Mouse (Mus musculus) forebrain, embryonic 14.5 days (tissue): Measurements from ENCODE around the gene Morf4l2. TPM values are rescaled to one million over a fixed set of nuclear protein-coding genes. Genes with fewer than 3 reads are reported as not detected.
"Not testable (repeated sequence)": the region's sequence is repeated elsewhere in the genome, so short reads cannot be mapped to it uniquely, and the experiment has no call there.

Source experiments
- ATAC-seq: fragments of 200-750 bp; cut with Nextera tagmentation; 2 replicates; pipeline ENCODE4 v1.8.0; 2017; ENCODE audit warnings: mild to moderate bottlenecking, moderate library complexity
- DNase-seq: peaks from one replicate; pipeline ENCODE4 v3.0.0-alpha.2; 2015; ENCODE audit warnings: low spot score
- H3K27ac ChIP-seq: fragments of 300-500 bp; sonication (generic); 2 replicates; pipeline ENCODE4 v1.5.1; 2014; ENCODE audit warnings: low read depth, mild to moderate bottlenecking, control low read depth, low read length, moderate library complexity
- H3K27me3 ChIP-seq: fragments of 300-500 bp; sonication (generic); replicated peaks from 2 replicates; pipeline ENCODE4 v1.6.1; 2014; ENCODE audit warnings: low read length, control low read depth, mixed read lengths; ENCODE audit not compliant: control insufficient read depth, insufficient read depth
- H3K36me3 ChIP-seq: fragments of 300-500 bp; sonication (generic); 2 replicates; pipeline ENCODE4 v1.6.1; 2014; ENCODE audit warnings: low read length, control low read depth; ENCODE audit not compliant: control insufficient read depth, insufficient read depth
- H3K4me1 ChIP-seq: fragments of 300-500 bp; sonication (generic); 2 replicates; pipeline ENCODE4 v1.6.1; 2014; ENCODE audit warnings: antibody characterized with exemption, low read length, control low read depth; ENCODE audit not compliant: control insufficient read depth, insufficient read depth
- H3K4me2 ChIP-seq: fragments of 300-500 bp; sonication (generic); 2 replicates; pipeline ENCODE4 v1.6.1; 2014; ENCODE audit warnings: mild to moderate bottlenecking, control low read depth, low read length
- H3K4me3 ChIP-seq: fragments of 300-500 bp; sonication (generic); 2 replicates; pipeline ENCODE4 v1.5.1; 2014; ENCODE audit warnings: low read depth, low read length, control low read depth
- H3K9ac ChIP-seq: fragments of 300-500 bp; sonication (generic); 2 replicates; pipeline ENCODE4 v1.6.1; 2014; ENCODE audit warnings: mild to moderate bottlenecking, low read length, control low read depth, moderate library complexity
- H3K9me3 ChIP-seq: fragments of 300-500 bp; sonication (generic); replicated peaks from 2 replicates; pipeline ENCODE4 v1.6.1; 2016; ENCODE audit warnings: low read length, control low read depth, mixed read lengths; ENCODE audit not compliant: control insufficient read depth
- WGBS: fragments of 180-500 bp; shearing (Covaris S2); extraction: QIAGEN DNeasy Blood & Tissue Kit; methylation state at CpG from one replicate; pipeline ENCODE4 v1.1.7; 2014; 5-methylcytosine and 5-hydroxymethylcytosine counted together
- polyA plus RNA-seq: library from polyadenylated mRNA; unstranded; fragments of >200 nt; fragmentation: Nextera tagmentation; extraction: Ambion mirVana; gene quantifications from 2 replicates; pipeline ENCODE4 v1.2.1, GENCODE M21; 2014

Gene Morf4l2
- polyA plus RNA-seq, 1 experiment from 2014 or later, result 633 TPM

DNA sequence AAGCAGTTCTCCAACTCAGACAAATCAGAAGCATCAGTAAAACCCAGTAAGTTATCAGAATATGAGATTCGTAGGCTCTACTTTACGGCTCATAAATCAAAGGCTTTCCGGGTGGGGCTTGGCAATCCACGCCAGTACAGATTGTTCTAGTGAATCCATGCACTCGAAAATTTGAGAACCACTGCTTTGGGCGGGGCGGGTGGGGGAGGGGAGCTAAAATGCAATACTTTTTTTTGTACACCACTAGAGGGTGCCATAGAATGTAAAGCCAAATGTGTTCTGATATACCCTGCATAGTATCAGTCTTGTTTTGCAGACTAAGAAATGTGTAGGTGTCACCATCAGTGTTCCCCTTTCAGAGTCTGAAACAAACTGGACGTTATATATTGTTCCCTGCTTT lies 1.2 kb upstream of the Morf4l2 start:
- Histone ChIP-seq H3K27ac (no peak overlapping the region), H3K9ac (no peak overlapping the region), H3K9me3 (no peaks in the 10 kb centered on the region), H3K4me3 (no peak overlapping the region), H3K27me3 (no peaks in the 10 kb centered on the region), H3K4me2 (no peak overlapping the region), H3K4me1 (no peaks in the 10 kb centered on the region), H3K36me3 (no peaks in the 10 kb centered on the region)
- peak; percentile 19 for DNase-seq
- no peak for ATAC-seq
- 76% methylated on average over 8 of the region's 8 CpGs for WGBS

DNA sequence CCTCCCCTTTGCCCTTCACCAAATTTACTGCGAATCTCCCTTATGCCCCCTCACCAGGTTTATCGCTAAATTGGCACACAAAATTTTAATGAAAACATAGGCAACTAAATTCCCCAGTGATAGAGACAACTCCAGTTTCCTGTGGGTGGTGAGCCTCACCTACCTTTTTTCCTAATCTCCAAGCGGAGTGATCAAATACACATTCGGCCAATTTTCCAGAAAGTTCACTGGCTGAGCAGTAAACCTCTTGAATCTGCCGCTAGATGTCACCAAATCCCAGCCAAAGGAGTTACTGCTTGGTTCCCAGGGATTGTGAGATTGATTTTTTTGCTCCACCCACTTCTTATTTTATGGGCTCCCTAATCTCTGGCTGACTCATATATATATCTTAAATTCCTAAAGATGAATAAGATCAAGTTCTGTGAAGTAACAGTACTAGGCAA lies 808 bp downstream of the Morf4l2 start:
- ATAC-seq, result no peak
- Histone ChIP-seq H3K4me2 (peak overlapping the region; percentile 56), H3K27me3 (no peaks in the 10 kb centered on the region), H3K4me3 (peak overlapping the region; percentile 52), H3K9ac (peak overlapping the region; percentile 52), H3K27ac (peak overlapping the region; percentile 86; the same call in 1 of the 2 replicates), H3K36me3 (0 out of 2 replicates have a peak, but pooled peaks cover 3% of the 10 kb centered on the region), H3K9me3 (no peaks in the 10 kb centered on the region), H3K4me1 (peaks cover 7% of the 10 kb centered on the region; the same call in 1 of the 2 replicates)
- WGBS, result 42% methylated on average over 5 of the region's 5 CpGs
- DNase-seq, result peak; percentile 86

DNA sequence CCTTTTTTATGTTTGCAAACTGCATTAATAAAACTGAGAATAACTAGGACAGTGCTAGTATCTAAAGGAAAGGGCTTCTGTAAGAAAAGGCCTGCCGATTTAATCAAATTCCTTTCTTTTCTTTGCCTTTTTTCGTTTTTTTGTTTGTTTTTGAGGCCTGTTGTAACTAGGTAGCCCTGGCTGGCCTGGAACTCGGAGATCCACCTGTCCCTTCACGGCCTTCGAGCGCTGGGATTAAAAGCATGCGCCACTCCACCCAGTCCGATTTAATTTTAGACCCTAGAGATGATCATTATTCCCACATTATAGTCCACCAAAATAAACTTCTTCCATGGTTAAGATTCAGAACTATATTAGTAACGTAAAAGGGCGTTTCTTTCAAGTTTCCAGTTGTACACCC lies 1.2 kb downstream of the Morf4l2 start:
- Histone ChIP-seq H3K27ac (peak overlapping the region; percentile 86; the same call in 1 of the 2 replicates), H3K4me1 (peaks cover 7% of the 10 kb centered on the region; the same call in 1 of the 2 replicates), H3K27me3 (no peaks in the 10 kb centered on the region), H3K9ac (peak overlapping the region; percentile 52), H3K36me3 (0 out of 2 replicates have a peak, but pooled peaks cover 3% of the 10 kb centered on the region), H3K9me3 (no peaks in the 10 kb centered on the region), H3K4me3 (peak overlapping the region; percentile 52), H3K4me2 (peak overlapping the region; percentile 56)
- ATAC-seq (no peak), DNase-seq (no peak)
- 40% methylated on average over 10 of the region's 10 CpGs for WGBS

DNA sequence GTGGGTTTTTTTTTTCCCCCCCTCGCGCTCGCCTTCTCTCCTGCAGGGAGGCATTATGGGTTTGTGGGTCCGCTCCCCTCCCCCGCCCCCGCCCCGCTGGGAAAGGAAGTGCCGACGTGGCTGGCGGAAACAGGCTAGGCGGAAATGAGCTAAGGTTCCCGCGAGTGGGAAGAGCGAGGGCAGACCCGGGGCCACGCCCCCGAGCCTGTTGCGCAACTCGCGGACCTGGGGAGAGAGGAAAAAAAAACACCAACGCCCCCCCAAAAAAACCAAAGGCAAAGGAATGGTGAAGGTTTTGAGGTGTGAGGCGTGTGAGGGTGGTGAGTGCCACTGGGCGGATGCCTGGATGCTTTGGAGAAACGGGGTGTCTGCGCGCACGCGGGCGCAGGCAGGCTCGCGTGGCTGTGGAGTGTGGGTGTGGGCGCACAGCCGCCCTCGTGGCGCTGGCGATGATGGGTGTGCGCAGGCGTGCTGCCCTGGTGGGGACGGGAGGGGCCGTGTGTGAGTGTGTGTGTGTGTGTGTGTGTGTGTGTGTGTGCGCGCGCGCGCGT lies 1.8 kb downstream of the Morf4l2 start:
- peak overlapping the region; percentile 86 for H3K27ac ChIP-seq
- DNase-seq (peak; percentile 78), ATAC-seq (peak; percentile 76)
- no peaks in the 10 kb centered on the region for H3K27me3 ChIP-seq
- no peaks in the 10 kb centered on the region for H3K9me3 ChIP-seq
- H3K4me1 ChIP-seq, result peaks cover 7% of the 10 kb centered on the region; the same call in 1 of the 2 replicates
- H3K36me3 ChIP-seq, result 0 out of 2 replicates have a peak, but pooled peaks cover 3% of the 10 kb centered on the region
- 36% methylated on average over 46 of the region's 46 CpGs for WGBS
- peak overlapping the region; percentile 52 for H3K4me3 ChIP-seq
- H3K4me2 ChIP-seq, result peak overlapping the region; percentile 56
- H3K9ac ChIP-seq, result peak overlapping the region; percentile 52

DNA sequence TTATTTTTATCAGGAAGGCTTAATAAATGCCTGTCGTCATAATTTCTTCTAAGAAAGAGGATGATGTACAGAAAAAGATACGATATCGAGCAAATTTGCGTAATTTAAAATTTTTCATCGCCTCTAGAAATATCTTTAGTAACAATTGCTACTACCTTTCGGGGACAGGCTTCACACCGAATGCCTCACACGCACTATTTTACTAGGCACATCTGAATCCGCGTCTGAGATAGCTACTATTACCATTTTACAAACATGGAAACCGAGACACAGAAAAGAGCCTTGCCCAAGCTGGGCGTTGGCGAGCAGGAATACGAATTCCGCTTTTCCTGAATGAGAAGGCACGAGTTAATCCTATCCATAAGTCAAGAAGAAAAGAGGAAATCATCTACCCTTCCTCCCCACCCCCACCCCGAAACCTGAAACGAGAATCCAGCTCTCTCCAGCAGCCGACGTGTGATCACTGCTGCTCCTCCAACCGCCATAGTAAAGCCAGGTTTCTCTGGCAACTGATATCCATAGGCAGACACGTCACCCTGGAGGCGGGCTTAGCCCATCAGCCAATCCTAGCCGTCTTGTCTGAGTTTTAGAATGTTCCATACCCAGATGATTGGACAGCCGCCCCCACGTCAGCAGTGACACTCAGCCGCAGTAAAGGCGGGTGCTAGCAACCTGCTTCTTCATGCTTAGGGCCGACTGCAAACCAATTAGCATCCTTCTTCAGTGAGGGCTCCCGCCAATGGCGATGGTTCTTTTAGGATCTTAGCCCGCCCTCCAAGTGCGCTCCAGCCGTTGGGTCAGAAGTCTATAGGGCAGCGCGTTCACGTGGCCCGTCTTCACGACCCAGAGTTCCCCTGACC lies 2.5 kb downstream of the Morf4l2 start:
- Histone ChIP-seq H3K4me2 (peak overlapping the region; percentile 61), H3K27ac (peak overlapping the region; percentile 86), H3K4me3 (peak overlapping the region; percentile 52), H3K9ac (peak overlapping the region; percentile 74), H3K36me3 (peaks cover 4% of the 10 kb centered on the region; the same call in 1 of the 2 replicates), H3K9me3 (no peaks in the 10 kb centered on the region), H3K4me1 (peaks cover 7% of the 10 kb centered on the region; the same call in 1 of the 2 replicates), H3K27me3 (no peaks in the 10 kb centered on the region)
- WGBS, result 32% methylated on average over 39 of the region's 39 CpGs
- ATAC-seq (peak; percentile 98), DNase-seq (peak; percentile 98)

DNA sequence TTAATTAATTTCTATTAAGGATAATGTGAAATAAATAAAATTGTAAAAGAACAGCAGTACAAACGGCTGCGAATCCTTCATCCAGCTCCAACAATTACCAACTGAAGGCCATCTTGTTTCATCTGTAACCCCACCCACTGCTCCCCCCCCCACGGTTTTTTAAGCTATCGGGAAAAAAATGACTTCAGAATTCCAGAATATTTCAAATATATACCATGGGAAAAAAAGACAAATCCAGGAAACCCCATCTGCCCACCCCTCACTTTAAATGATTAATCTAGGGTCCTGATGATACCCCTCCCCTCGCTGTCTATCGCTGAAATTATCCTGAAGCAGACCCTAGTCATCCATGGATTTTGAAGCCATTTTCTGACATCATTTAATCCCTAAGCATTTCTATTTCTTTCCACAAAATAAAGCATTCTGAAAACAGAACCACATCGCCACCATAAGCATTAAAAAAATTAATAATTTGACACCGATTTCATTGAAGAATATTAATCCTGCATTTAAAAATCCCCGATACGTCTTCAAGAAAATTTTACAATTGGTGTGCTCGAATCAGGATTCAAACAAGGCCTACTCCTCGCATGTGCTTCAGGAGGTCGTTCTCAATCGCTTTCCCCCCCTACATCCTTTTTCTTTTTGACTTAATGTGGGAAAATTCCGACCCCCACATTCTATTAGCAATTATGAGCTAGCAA lies 3.3 kb downstream of the Morf4l2 start:
- Histone ChIP-seq H3K36me3 (peaks cover 8% of the 10 kb centered on the region), H3K4me3 (peak overlapping the region; percentile 52), H3K9me3 (no peaks in the 10 kb centered on the region), H3K4me1 (peaks cover 7% of the 10 kb centered on the region; the same call in 1 of the 2 replicates), H3K9ac (peak overlapping the region; percentile 74), H3K27me3 (no peaks in the 10 kb centered on the region), H3K27ac (no peak overlapping the region; the same call in 1 of the 2 replicates), H3K4me2 (peak overlapping the region; percentile 61)
- peak; percentile 46 for DNase-seq
- no peak for ATAC-seq
- WGBS, result 30% methylated on average over 15 of the region's 15 CpGs

DNA sequence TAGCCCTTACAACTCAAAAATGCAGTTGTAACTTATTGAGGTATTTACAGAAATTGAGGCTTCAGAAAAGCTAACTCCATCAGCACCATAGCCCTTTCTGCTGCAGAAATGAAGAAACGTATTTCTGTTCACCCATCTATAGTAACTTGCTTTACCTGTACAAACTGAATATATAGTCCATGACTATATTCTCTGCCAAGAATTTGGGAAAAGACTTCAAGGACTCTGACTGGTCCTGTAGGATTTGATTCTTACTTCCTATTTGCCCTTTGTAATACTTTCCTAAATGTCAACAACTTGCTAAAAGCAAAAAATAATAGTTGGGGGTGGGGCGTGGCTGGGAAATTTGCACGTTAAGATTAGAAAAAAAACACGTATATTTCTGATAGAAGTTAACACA lies 11.5 kb downstream of the Morf4l2 start:
- no peak for ATAC-seq
- Histone ChIP-seq H3K9ac (no peak overlapping the region), H3K4me2 (no peak overlapping the region), H3K4me3 (no peak overlapping the region), H3K27ac (no peak overlapping the region), H3K36me3 (peaks cover 16% of the 10 kb centered on the region), H3K9me3 (no peaks in the 10 kb centered on the region), H3K4me1 (no peaks in the 10 kb centered on the region), H3K27me3 (no peaks in the 10 kb centered on the region)
- 84% methylated on average over 4 of the region's 4 CpGs for WGBS
- no peak for DNase-seq

DNA sequence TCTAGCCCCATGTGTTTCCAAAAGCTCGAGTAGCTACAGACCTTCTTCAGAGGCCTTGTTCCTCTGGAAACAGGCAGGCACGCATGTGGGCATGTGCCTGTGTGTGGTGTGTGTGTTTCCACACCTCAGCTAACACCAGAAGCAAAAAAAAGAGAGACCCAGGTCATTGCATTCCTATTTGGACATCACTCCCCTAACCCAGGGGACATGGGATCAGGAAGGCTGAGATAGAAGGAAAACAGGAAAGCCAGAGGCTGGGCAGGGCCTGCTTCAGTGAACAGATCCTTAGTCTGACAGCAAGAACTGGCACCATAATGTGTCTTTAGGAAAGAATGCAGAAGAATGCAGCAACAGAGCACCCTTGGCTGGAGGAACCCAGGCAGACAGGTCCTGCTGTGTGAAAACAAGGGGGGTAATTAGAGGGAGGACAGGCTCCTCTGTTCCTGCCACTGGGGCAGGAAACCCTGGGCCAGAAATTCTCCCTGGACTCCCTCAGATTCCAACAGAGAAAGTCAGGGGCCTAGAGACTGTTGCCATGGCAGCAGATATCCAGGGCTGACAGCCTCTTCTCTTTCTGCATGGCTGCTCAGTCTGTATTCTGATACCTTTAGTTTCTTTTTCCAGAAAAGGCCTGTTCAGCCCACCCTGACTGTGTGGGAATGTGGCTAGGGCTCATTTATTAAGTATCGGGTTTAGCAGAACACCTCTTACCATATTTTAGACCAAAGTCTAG lies 28.6 kb downstream of the Morf4l2 start:
- not testable (repeated sequence) for H3K27ac ChIP-seq
- 33% methylated on average over 3 of the region's 3 CpGs for WGBS
- peak; percentile 17 for DNase-seq

More for the DNA sequence above, 28.6 kb downstream of the Morf4l2 start:
- peak; percentile 91 for ATAC-seq
- not testable (repeated sequence) for H3K9me3 ChIP-seq, H3K4me3 ChIP-seq, H3K36me3 ChIP-seq, H3K4me1 ChIP-seq, H3K27me3 ChIP-seq, H3K9ac ChIP-seq, H3K4me2 ChIP-seq
